Mouse (Mus musculus) olfactory bulb, adult 2 months (tissue): Measurements from ENCODE around the gene Rpl10a.
"Not testable (repeated sequence)": the region's sequence is repeated elsewhere in the genome, so short reads cannot be mapped to it uniquely, and the experiment has no call there.

Experiments used
- CTCF ChIP-seq: fragments of 200-500 bp; IDR thresholded peaks from 2 replicates; pipeline ENCODE4 v1.5.1; 2012; ENCODE audit warnings: low read depth, mild to moderate bottlenecking, low read length, moderate library complexity; ENCODE audit not compliant: insufficient read depth
- POLR2A ChIP-seq: fragments of 200-500 bp; IDR thresholded peaks from 2 replicates; pipeline ENCODE4 v1.6.1; 2012; ENCODE audit warnings: mild to moderate bottlenecking, low read depth, low read length, moderate library complexity; ENCODE audit not compliant: insufficient read depth

GRCm38 (mm10) chr17:28358576-28359261 is 30.4 kb downstream of the Rpl10a start:
- TF ChIP-seq CTCF, POLR2A: not testable (repeated sequence)
